Mouse (Mus musculus) hindbrain, embryonic 16.5 days (tissue): ENCODE results near the gene Cpne6. TPM values are rescaled to one million over a fixed set of nuclear protein-coding genes. Genes with fewer than 3 reads are reported as not detected.

Experiments used
- ATAC-seq: fragments of 200-750 bp; cut with Nextera tagmentation; 2 replicates; pipeline ENCODE4 v1.8.0; 2017; ENCODE audit warnings: moderate TSS enrichment, moderate library complexity
- H3K27ac ChIP-seq: fragments of 300-500 bp; sonication (generic); 2 replicates; pipeline ENCODE4 v1.5.1; 2014; ENCODE audit warnings: low read depth, mild to moderate bottlenecking, control low read depth, low read length, moderate library complexity
- H3K27me3 ChIP-seq: fragments of 300-500 bp; sonication (generic); replicated peaks from 2 replicates; pipeline ENCODE4 v1.6.1; 2014; ENCODE audit warnings: low read length; ENCODE audit not compliant: control insufficient read depth, insufficient read depth
- H3K36me3 ChIP-seq: fragments of 300-500 bp; sonication (generic); 2 replicates; pipeline ENCODE4 v1.6.1; 2014; ENCODE audit warnings: mild to moderate bottlenecking, low read length, moderate library complexity, mixed read lengths; ENCODE audit not compliant: control insufficient read depth, insufficient read depth
- H3K4me1 ChIP-seq: fragments of 300-500 bp; sonication (generic); 2 replicates; pipeline ENCODE4 v1.6.1; 2014; ENCODE audit warnings: low read depth, low read length; ENCODE audit not compliant: control insufficient read depth, insufficient read depth
- H3K4me2 ChIP-seq: fragments of 300-500 bp; sonication (generic); 2 replicates; pipeline ENCODE4 v1.6.1; 2014; ENCODE audit warnings: mild to moderate bottlenecking, low read length, control low read depth, moderate library complexity
- H3K4me3 ChIP-seq: fragments of 300-500 bp; sonication (generic); 2 replicates; pipeline ENCODE4 v1.5.1; 2014; ENCODE audit warnings: mild to moderate bottlenecking, low read length, control low read depth, moderate library complexity
- H3K9ac ChIP-seq: fragments of 300-500 bp; sonication (generic); 2 replicates; pipeline ENCODE4 v1.6.1; 2014; ENCODE audit warnings: low read depth, mild to moderate bottlenecking, control low read depth, low read length, moderate library complexity
- H3K9me3 ChIP-seq: fragments of 300-500 bp; sonication (generic); 2 replicates; pipeline ENCODE4 v1.6.1; 2014; ENCODE audit warnings: mild to moderate bottlenecking, low read length, moderate library complexity; ENCODE audit not compliant: control insufficient read depth
- WGBS: fragments of 180-500 bp; shearing (Covaris S2); extraction: QIAGEN DNeasy Blood & Tissue Kit; methylation state at CpG from one replicate; pipeline ENCODE4 v1.1.7; 2014; 5-methylcytosine and 5-hydroxymethylcytosine counted together
- polyA plus RNA-seq: library from polyadenylated mRNA; unstranded; fragments of >200 nt; fragmentation: Nextera tagmentation; extraction: Ambion mirVana; gene quantifications from 2 replicates; pipeline ENCODE4 v1.2.1, GENCODE M21; 2015

Gene Cpne6
- polyA plus RNA-seq, 1 experiment from 2014 or later: 11.7 TPM

DNA sequence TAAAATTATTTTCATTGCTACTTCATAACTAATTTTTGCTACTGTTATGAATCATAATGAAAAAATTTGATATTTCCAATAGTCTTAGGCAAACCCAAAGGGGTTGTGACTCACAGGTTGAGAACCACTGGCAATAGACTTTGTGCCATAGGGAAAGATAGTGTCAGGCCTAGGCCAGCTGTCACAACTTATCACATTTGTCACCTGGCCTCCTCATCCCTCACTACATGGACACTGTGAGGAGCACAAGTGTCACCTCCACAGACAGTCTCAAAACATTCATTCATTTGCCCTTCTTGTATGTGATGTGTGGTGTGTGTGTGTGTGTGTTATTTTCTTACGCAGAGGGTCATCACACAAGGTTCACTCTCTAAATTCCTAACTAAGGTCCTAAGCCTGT, 32.8 kb upstream of the Cpne6 start:
- no peak overlapping the region for H3K4me3 ChIP-seq
- H3K27ac ChIP-seq: no peak overlapping the region
- no peaks in the 10 kb centered on the region for H3K27me3 ChIP-seq
- no peak for ATAC-seq
- H3K4me1 ChIP-seq: no peaks in the 10 kb centered on the region
- no peak overlapping the region for H3K4me2 ChIP-seq
- H3K9me3 ChIP-seq: no peaks in the 10 kb centered on the region
- 100% methylated on average over 1 of the region's 1 CpGs for WGBS
- no peak overlapping the region for H3K9ac ChIP-seq
- H3K36me3 ChIP-seq: no peaks in the 10 kb centered on the region

DNA sequence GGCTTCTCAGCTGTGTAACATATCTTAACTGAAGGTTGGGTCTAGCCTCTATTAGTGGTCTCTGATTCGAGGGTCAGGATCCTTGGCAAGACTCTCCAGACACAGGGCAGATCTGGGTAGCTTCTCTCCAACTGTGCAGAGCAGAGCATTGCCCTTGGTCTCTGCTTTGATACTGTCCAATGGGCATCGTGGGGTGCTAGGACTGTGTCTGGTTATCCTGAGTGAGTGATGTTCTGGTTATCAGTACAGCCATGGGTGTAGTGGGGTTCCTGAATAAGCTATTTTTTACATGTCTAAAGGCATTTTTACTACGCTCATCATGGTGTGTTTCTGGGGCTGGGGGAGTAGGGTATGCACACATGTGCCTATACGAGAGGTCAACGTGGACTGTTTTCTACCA, 32.4 kb upstream of the Cpne6 start:
- no peak for ATAC-seq
- H3K9me3 ChIP-seq: no peaks in the 10 kb centered on the region
- 94% methylated on average over 5 of the region's 5 CpGs for WGBS
- H3K9ac ChIP-seq: no peak overlapping the region
- no peaks in the 10 kb centered on the region for H3K27me3 ChIP-seq
- no peak overlapping the region for H3K27ac ChIP-seq
- H3K4me2 ChIP-seq: no peak overlapping the region
- no peaks in the 10 kb centered on the region for H3K36me3 ChIP-seq
- no peak overlapping the region for H3K4me3 ChIP-seq
- no peaks in the 10 kb centered on the region for H3K4me1 ChIP-seq

- WGBS: under 1% methylated on average over 38 of the region's 38 CpGs
- no peaks in the 10 kb centered on the region for H3K36me3 ChIP-seq
- peak within 1 kb of the TSS; percentile 71 for H3K4me2 ChIP-seq
- no peaks in the 10 kb centered on the region for H3K27me3 ChIP-seq
- H3K9ac ChIP-seq: peak within 1 kb of the TSS; percentile 76
- peak within 1 kb of the TSS; percentile 49; the same call in 1 of the 2 replicates for H3K27ac ChIP-seq
- peak; percentile 95 for ATAC-seq
- H3K9me3 ChIP-seq: no peaks in the 10 kb centered on the region
- peak within 1 kb of the TSS; percentile 56 for H3K4me3 ChIP-seq
- H3K4me1 ChIP-seq: no peaks in the 10 kb centered on the region
Measured at GRCm38 (mm10) chr14:55478651-55479599, 31.3 kb upstream of the Cpne6 start, which contains the start of gene Dhrs4. Dhrs4 (plus strand) TSS chr14:55478758.

- no peaks in the 10 kb centered on the region for H3K27me3 ChIP-seq
- H3K36me3 ChIP-seq: no peaks in the 10 kb centered on the region
- no peaks in the 10 kb centered on the region for H3K9me3 ChIP-seq
- no peak overlapping the region for H3K27ac ChIP-seq
- H3K9ac ChIP-seq: no peak overlapping the region
- H3K4me3 ChIP-seq: no peak overlapping the region
- 94% methylated on average over 10 of the region's 10 CpGs for whole genome bisulfite sequencing
- no peak overlapping the region; the same call in 1 of the 2 replicates for H3K4me2 ChIP-seq
- H3K4me1 ChIP-seq: no peaks in the 10 kb centered on the region
- no peak for ATAC-seq
Measured at GRCm38 (mm10) chr14:55479629-55480028, 30.6 kb upstream of the Cpne6 start.

- H3K4me2 ChIP-seq: no peak overlapping the region
- no peaks in the 10 kb centered on the region for H3K9me3 ChIP-seq
- no peaks in the 10 kb centered on the region for H3K27me3 ChIP-seq
- H3K4me3 ChIP-seq: no peak overlapping the region
- no peak for ATAC-seq
- no peaks in the 10 kb centered on the region for H3K36me3 ChIP-seq
- H3K4me1 ChIP-seq: no peaks in the 10 kb centered on the region; the same call in 1 of the 2 replicates
- 62% methylated on average over 5 of the region's 5 CpGs for WGBS
- no peak overlapping the region for H3K27ac ChIP-seq
- H3K9ac ChIP-seq: no peak overlapping the region
Measured at GRCm38 (mm10) chr14:55484430-55485085, 25.7 kb upstream of the Cpne6 start.

GRCm38 (mm10) chr14:55486836-55487235, 23.4 kb upstream of the Cpne6 start:
- Histone ChIP-seq H3K4me3 (no peak overlapping the region), H3K9me3 (no peaks in the 10 kb centered on the region), H3K27me3 (no peaks in the 10 kb centered on the region), H3K9ac (no peak overlapping the region), H3K4me1 (peaks cover 9% of the 10 kb centered on the region), H3K36me3 (no peaks in the 10 kb centered on the region), H3K4me2 (no peak overlapping the region), H3K27ac (no peak overlapping the region)
- 87% methylated on average over 8 of the region's 8 CpGs for WGBS
- ATAC-seq: no peak

DNA sequence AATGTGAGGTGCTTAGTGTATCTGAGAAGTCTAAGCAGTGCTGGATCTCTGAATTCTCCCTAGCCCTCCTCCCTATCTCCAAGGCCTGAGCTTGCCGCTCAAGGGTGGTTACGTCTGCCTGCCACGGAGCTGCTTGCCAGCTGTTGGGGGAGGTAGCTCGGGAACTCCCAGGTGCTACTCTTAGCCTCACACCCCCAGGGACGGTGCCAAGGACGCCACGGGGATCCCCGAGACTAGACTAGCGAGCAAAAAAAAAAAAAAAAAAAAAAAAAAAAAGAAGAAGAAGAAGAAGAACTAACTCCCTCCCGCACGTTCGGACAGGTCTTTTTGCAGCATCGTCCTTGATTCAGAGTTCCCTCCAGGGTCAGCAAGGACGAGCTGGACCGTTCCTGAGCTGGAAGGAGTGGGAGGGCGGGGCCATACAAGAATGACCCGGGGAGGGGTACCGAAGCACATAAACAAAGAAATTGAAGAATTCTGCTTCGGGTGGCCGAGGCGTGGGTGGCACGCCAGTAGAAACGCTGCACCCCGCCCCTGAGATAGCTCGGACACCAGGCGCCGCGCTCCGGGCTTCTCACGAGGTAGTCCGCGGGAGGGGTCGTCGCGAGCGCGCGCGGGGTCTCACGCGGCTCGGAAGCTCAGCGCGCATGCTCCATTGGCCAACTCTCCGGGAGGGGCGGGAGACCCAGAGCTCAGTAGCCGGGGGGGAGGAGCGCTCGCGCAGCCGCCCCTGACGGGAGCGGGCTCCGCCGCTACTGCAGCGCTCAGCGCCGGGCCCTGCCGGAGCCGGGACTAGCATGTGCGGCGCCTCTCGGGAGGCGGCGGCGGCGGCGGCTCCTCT, 19.7 kb upstream of the Cpne6 start, which contains the start of gene Carmil3:
Gene Carmil3 (plus strand): TSS at position 291 of the 841 bp plus-strand sequence.
- peaks cover 14% of the 10 kb centered on the region for H3K4me1 ChIP-seq
- peak within 1 kb of the TSS; percentile 90 for H3K4me3 ChIP-seq
- H3K9me3 ChIP-seq: no peaks in the 10 kb centered on the region
- WGBS: 1% methylated on average over 57 of the region's 68 CpGs
- ATAC-seq: peak; percentile 93
- H3K36me3 ChIP-seq: no peaks in the 10 kb centered on the region; the same call in 1 of the 2 replicates
- H3K4me2 ChIP-seq: peak within 1 kb of the TSS; percentile 84
- H3K27me3 ChIP-seq: no peaks in the 10 kb centered on the region
- peak within 1 kb of the TSS; percentile 93 for H3K9ac ChIP-seq
- peak within 1 kb of the TSS; percentile 97 for H3K27ac ChIP-seq

GRCm38 (mm10) chr14:55491291-55491833, 18.9 kb upstream of the Cpne6 start:
- H3K9me3 ChIP-seq: no peaks in the 10 kb centered on the region
- ATAC-seq: peak; percentile 69
- H3K4me2 ChIP-seq: peak overlapping the region; percentile 84
- peak overlapping the region; percentile 97 for H3K27ac ChIP-seq
- H3K27me3 ChIP-seq: no peaks in the 10 kb centered on the region
- H3K4me1 ChIP-seq: peaks cover 14% of the 10 kb centered on the region
- peak overlapping the region; percentile 93 for H3K9ac ChIP-seq
- under 1% methylated on average over 23 of the region's 30 CpGs for WGBS
- H3K4me3 ChIP-seq: peak overlapping the region; percentile 90
- peaks cover 4% of the 10 kb centered on the region; the same call in 1 of the 2 replicates for H3K36me3 ChIP-seq
